Mouse (Mus musculus) midbrain, embryonic 14.5 days (tissue): ENCODE measurements around the gene Dnal4. TPM values are rescaled to one million over a fixed set of nuclear protein-coding genes. Genes with fewer than 3 reads are reported as not detected.
A peak's percentile ranks its signal among the peaks of the same experiment; 100 is the strongest.

Source experiments
- ATAC-seq: fragments of 200-750 bp; cut with Nextera tagmentation; 2 replicates; pipeline ENCODE4 v1.8.0; 2017; ENCODE audit warnings: moderate number of reproducible peaks, moderate library complexity; ENCODE audit not compliant: low FRiP score, low TSS enrichment
- DNase-seq: peaks from one replicate; pipeline ENCODE4 v3.0.0-alpha.2; 2015
- H3K27ac ChIP-seq: fragments of 300-500 bp; sonication (generic); replicated peaks from 2 replicates; pipeline ENCODE4 v1.5.1; 2014; ENCODE audit warnings: mild to moderate bottlenecking, low read depth, low read length, moderate library complexity
- H3K27me3 ChIP-seq: fragments of 300-500 bp; sonication (generic); 2 replicates; pipeline ENCODE4 v1.6.1; 2014; ENCODE audit warnings: low read length, control low read depth, mixed read lengths; ENCODE audit not compliant: control insufficient read depth, insufficient read depth
- H3K36me3 ChIP-seq: fragments of 300-500 bp; sonication (generic); 2 replicates; pipeline ENCODE4 v1.6.1; 2014; ENCODE audit warnings: low read length, control low read depth; ENCODE audit not compliant: control insufficient read depth, insufficient read depth
- H3K4me1 ChIP-seq: fragments of 300-500 bp; sonication (generic); 2 replicates; pipeline ENCODE4 v1.6.1; 2014; ENCODE audit warnings: mild to moderate bottlenecking, antibody characterized with exemption, low read length, control low read depth; ENCODE audit not compliant: control insufficient read depth, insufficient read depth
- H3K4me2 ChIP-seq: fragments of 300-500 bp; sonication (generic); 2 replicates; pipeline ENCODE4 v1.6.1; 2014; ENCODE audit warnings: mild to moderate bottlenecking, low read length, moderate library complexity
- H3K4me3 ChIP-seq: fragments of 300-500 bp; sonication (generic); replicated peaks from 2 replicates; pipeline ENCODE4 v1.5.1; 2014; ENCODE audit warnings: low read depth, low read length
- H3K9ac ChIP-seq: fragments of 300-500 bp; sonication (generic); replicated peaks from 2 replicates; pipeline ENCODE4 v1.6.1; 2014; ENCODE audit warnings: mild to moderate bottlenecking, low read length, moderate library complexity
- H3K9me3 ChIP-seq: fragments of 300-500 bp; sonication (generic); 2 replicates; pipeline ENCODE4 v1.6.1; 2016; ENCODE audit warnings: low read length, control low read depth, mixed read lengths; ENCODE audit not compliant: control insufficient read depth
- WGBS: fragments of 180-500 bp; shearing (Covaris S2); extraction: QIAGEN DNeasy Blood & Tissue Kit; methylation state at CpG from one replicate; pipeline ENCODE4 v1.1.7; 2014; 5-methylcytosine and 5-hydroxymethylcytosine counted together
- polyA plus RNA-seq: library from polyadenylated mRNA; unstranded; fragments of >200 nt; fragmentation: Nextera tagmentation; extraction: Ambion mirVana; gene quantifications from 2 replicates; pipeline ENCODE4 v1.2.1, GENCODE M21; 2014

The Dnal4 gene
- polyA plus RNA-seq, 1 experiment from 2014 or later, result 83.8 TPM

GRCm38 (mm10) chr15:79763001-79763400 lies 14.6 kb downstream of the Dnal4 start:
- H3K36me3 ChIP-seq, result peaks cover 34% of the 10 kb centered on the region
- WGBS, result 90% methylated on average over 9 of the region's 9 CpGs
- no peak for DNase-seq
- no peak for ATAC-seq
- no peak overlapping the region for H3K4me3 ChIP-seq
- no peak overlapping the region for H3K27ac ChIP-seq
- H3K4me2 ChIP-seq, result no peak overlapping the region
- H3K4me1 ChIP-seq, result no peaks in the 10 kb centered on the region
- H3K27me3 ChIP-seq, result no peaks in the 10 kb centered on the region
- no peak overlapping the region for H3K9ac ChIP-seq
- H3K9me3 ChIP-seq, result no peaks in the 10 kb centered on the region

- H3K4me3 ChIP-seq, result no peak overlapping the region
- 91% methylated on average over 6 of the region's 6 CpGs for WGBS
- H3K36me3 ChIP-seq, result peaks cover 34% of the 10 kb centered on the region
- H3K9ac ChIP-seq, result no peak overlapping the region
- peaks cover 6% of the 10 kb centered on the region; the same call in 1 of the 2 replicates for H3K4me1 ChIP-seq
- H3K27me3 ChIP-seq, result no peaks in the 10 kb centered on the region
- ATAC-seq, result no peak
- no peak overlapping the region for H3K4me2 ChIP-seq
- DNase-seq, result no peak
- no peak overlapping the region for H3K27ac ChIP-seq
- H3K9me3 ChIP-seq, result no peaks in the 10 kb centered on the region
Observed at GRCm38 (mm10) chr15:79760956-79761355, 16.7 kb downstream of the Dnal4 start.

GRCm38 (mm10) chr15:79757118-79757517 lies 20.5 kb downstream of the Dnal4 start:
- H3K4me2 ChIP-seq, result no peak overlapping the region
- 96% methylated on average over 3 of the region's 3 CpGs for WGBS
- no peak for DNase-seq
- H3K36me3 ChIP-seq, result peaks cover 11% of the 10 kb centered on the region
- H3K4me3 ChIP-seq, result no peak overlapping the region
- peaks cover 6% of the 10 kb centered on the region; the same call in 1 of the 2 replicates for H3K4me1 ChIP-seq
- H3K9me3 ChIP-seq, result no peaks in the 10 kb centered on the region
- no peak overlapping the region for H3K9ac ChIP-seq
- H3K27ac ChIP-seq, result no peak overlapping the region
- no peaks in the 10 kb centered on the region for H3K27me3 ChIP-seq
- ATAC-seq, result no peak

DNA sequence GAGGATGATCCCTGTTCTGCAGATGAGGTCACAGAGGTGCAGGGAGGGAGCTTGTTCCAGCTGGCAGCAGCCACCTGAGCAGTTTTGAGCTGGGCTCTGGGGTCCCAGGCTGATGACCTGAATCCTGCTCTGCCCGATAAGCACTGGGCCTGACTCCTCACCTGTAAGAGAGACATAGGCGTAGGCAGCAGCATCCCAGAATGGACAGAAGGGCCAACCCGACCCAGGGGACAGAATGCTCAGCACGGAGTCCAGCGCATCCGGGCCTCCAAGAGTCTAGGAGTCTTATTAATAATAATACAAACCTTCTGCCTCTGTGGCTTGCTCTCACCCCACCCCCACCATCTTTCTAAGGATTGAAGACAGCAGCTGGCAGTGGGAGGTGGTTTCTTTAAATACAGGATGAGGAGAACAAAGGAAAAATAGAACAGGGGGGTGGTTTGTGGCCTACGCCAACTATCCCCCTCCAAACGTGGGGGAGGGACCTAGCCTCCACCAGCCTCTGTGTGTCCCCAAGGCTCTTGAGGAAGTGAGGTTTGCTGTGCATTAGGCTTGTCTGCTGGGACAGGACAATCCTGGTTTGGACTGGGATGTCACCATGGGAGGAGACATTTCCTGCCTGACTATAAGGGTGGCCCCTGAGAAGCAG lies 21.5 kb downstream of the Dnal4 start:
- ATAC-seq (no peak), DNase-seq (no peak)
- no peak overlapping the region for H3K9ac ChIP-seq
- 61% methylated on average over 8 of the region's 8 CpGs for WGBS
- no peaks in the 10 kb centered on the region for H3K27me3 ChIP-seq
- H3K9me3 ChIP-seq, result no peaks in the 10 kb centered on the region
- peaks cover 1% of the 10 kb centered on the region; the same call in 1 of the 2 replicates for H3K36me3 ChIP-seq
- H3K4me1 ChIP-seq, result peaks cover 6% of the 10 kb centered on the region; the same call in 1 of the 2 replicates
- no peak overlapping the region for H3K4me3 ChIP-seq
- no peak overlapping the region for H3K4me2 ChIP-seq
- H3K27ac ChIP-seq, result peak overlapping the region; percentile 37; the same call in 1 of the 2 replicates

DNA sequence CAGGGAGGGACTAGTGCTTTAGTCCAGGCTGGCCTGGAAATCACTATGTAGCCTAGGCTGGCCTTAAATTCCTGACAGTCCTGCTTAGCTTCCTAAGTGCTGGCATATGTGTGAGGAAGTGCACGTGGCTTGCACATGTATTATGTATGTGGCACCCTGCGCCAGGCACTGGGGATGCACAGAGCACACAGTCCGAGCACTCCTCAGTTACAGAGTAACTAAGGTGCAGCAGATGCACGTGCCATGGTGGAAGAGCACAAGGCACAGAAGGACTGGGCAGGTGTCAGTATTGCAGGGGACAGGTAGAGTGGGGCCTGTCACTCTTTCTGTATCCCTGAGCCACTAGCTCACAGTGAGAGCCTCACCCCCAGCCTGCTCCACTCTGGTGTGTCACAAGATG lies 22.5 kb downstream of the Dnal4 start:
- DNase-seq, result no peak
- no peaks in the 10 kb centered on the region for H3K9me3 ChIP-seq
- H3K4me1 ChIP-seq, result peaks cover 6% of the 10 kb centered on the region; the same call in 1 of the 2 replicates
- 88% methylated on average over 4 of the region's 4 CpGs for WGBS
- no peak overlapping the region for H3K4me2 ChIP-seq
- H3K36me3 ChIP-seq, result no peaks in the 10 kb centered on the region; the same call in 1 of the 2 replicates
- H3K4me3 ChIP-seq, result no peak overlapping the region
- ATAC-seq, result no peak
- no peak overlapping the region for H3K27ac ChIP-seq
- H3K9ac ChIP-seq, result no peak overlapping the region
- H3K27me3 ChIP-seq, result no peaks in the 10 kb centered on the region

DNA sequence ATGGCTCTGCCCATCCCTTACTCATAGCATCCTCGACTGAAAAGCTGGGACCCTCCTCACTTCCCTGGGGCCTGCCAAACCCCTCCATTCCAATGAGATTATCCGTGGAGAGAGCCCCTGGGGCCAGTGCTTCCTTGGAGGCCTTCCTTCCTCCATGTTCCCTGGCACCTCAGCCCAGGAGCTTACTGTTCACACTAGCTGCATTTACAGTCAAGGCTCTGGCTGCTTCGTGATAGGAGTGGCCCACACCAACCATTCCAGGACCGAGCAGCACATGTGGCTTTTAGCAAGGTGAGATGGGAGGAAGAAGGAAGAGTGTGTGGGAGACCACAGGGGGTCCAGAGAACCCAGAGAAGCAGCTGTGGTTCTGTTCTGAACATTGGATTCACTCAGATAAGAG lies 23.8 kb downstream of the Dnal4 start:
- Histone ChIP-seq H3K4me1 (peaks cover 6% of the 10 kb centered on the region; the same call in 1 of the 2 replicates), H3K36me3 (no peaks in the 10 kb centered on the region; the same call in 1 of the 2 replicates), H3K9me3 (no peaks in the 10 kb centered on the region), H3K4me3 (no peak overlapping the region), H3K27me3 (no peaks in the 10 kb centered on the region), H3K9ac (peak overlapping the region; percentile 16; the same call in 1 of the 2 replicates), H3K4me2 (no peak overlapping the region), H3K27ac (no peak overlapping the region)
- 58% methylated on average over 4 of the region's 4 CpGs for WGBS
- DNase-seq (no peak), ATAC-seq (no peak)

- no peak for ATAC-seq
- no peak overlapping the region for H3K27ac ChIP-seq
- 92% methylated on average over 3 of the region's 3 CpGs for WGBS
Observed at GRCm38 (mm10) chr15:79753420-79753752, 24.3 kb downstream of the Dnal4 start.

DNA sequence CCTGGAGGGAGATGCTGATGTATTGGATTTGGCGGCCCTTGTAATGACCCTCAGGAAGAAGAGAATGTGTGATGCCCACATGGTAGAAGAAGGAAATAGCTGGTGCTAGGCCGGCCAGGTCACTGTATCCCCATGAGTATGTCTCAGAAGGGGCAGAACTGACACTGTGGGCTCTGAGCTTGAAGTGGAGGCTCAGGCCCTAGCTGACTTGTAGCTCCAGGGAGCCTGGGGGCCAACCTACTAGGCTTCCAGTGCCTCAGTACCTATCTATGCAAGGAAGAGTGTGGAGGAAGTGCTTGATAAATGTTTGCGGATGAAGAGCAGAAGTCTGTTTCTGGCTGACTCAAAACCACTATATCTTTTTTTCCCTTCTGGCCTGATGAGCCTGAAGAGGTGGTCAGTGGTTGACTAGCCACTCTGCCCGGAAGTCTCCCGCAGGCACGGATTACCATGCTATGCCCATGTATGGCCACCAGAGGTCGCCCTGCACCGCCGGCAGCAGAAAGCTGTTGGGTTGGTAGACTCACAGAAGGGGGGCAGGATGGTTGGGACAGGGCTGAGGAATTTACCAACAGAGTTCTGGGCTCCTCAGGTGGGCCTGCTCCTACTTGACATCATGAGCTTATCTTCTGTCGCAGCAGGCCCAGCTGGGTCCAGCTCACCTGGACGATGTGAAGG lies 24.8 kb downstream of the Dnal4 start:
- no peak overlapping the region for H3K27ac ChIP-seq
- H3K4me2 ChIP-seq, result no peak overlapping the region
- no peak overlapping the region for H3K4me3 ChIP-seq
- H3K9me3 ChIP-seq, result no peaks in the 10 kb centered on the region
- H3K36me3 ChIP-seq, result no peaks in the 10 kb centered on the region; the same call in 1 of the 2 replicates
- no peak overlapping the region for H3K9ac ChIP-seq
- WGBS, result 25% methylated on average over 11 of the region's 11 CpGs
- no peaks in the 10 kb centered on the region for H3K27me3 ChIP-seq
- DNase-seq (peak; percentile 84), ATAC-seq (peak; percentile 58; the same call in 1 of the 2 replicates)
- peaks cover 6% of the 10 kb centered on the region; the same call in 1 of the 2 replicates for H3K4me1 ChIP-seq

More at GRCm38 (mm10) chr15:79753420-79753752, 24.3 kb downstream of the Dnal4 start:
- DNase-seq, result no peak
- Histone ChIP-seq H3K9ac (0 out of 2 replicates have a peak overlapping the region, but pooled peaks have one; percentile 16), H3K4me1 (peaks cover 6% of the 10 kb centered on the region; the same call in 1 of the 2 replicates), H3K4me3 (no peak overlapping the region), H3K9me3 (no peaks in the 10 kb centered on the region), H3K27me3 (no peaks in the 10 kb centered on the region), H3K36me3 (no peaks in the 10 kb centered on the region; the same call in 1 of the 2 replicates), H3K4me2 (no peak overlapping the region)
